Mouse (Mus musculus) myocyte (in vitro differentiated cells): ENCODE results near the gene Cwc22. TPM values are rescaled to one million over a fixed set of nuclear protein-coding genes. Genes with fewer than 3 reads are reported as not detected.

ENCODE experiments used
- H3K27me3 ChIP-seq: one replicate; pipeline ENCODE4 v1.6.1; 2011; ENCODE audit not compliant: control insufficient read depth, insufficient read depth, insufficient read length
- H3K36me3 ChIP-seq: one replicate; pipeline ENCODE4 v1.6.1; 2011; ENCODE audit not compliant: control insufficient read depth, insufficient read depth
- H3K4me2 ChIP-seq: one replicate; pipeline ENCODE4 v1.6.1; 2011; ENCODE audit warnings: low read depth, control low read depth
- H3K4me3 ChIP-seq: one replicate; pipeline ENCODE4 v1.5.1; 2011; ENCODE audit warnings: mild to moderate bottlenecking, control low read depth, moderate library complexity
- H3K79me2 ChIP-seq: one replicate; pipeline ENCODE4 v1.6.1; 2011; ENCODE audit not compliant: control insufficient read depth, insufficient read depth
- H3ac ChIP-seq: one replicate; pipeline ENCODE4 v1.6.1; 2011; ENCODE audit not compliant: control insufficient read depth, insufficient read length
- CEBPB ChIP-seq: IDR thresholded peaks from 2 replicates; pipeline ENCODE4 v1.6.1; 2011; ENCODE audit warnings: mild to moderate bottlenecking, moderate library complexity; ENCODE audit not compliant: poor library complexity, insufficient read depth, severe bottlenecking
- E2F4 ChIP-seq: IDR thresholded peaks from one replicate; pipeline ENCODE4 v1.6.1; 2011; ENCODE audit warnings: mild to moderate bottlenecking, control low read depth, moderate library complexity; ENCODE audit not compliant: insufficient read depth
- MAX ChIP-seq: IDR thresholded peaks from one replicate; pipeline ENCODE4 v1.6.1; 2011; ENCODE audit warnings: low read depth, mild to moderate bottlenecking, control low read depth
- MYOD1 ChIP-seq, 3 experiments: IDR thresholded peaks; one replicate each; pipeline ENCODE4 v1.6.1; 2011; ENCODE audit warnings: control low read depth in 2 of 3, low read depth in 2 of 3, mild to moderate bottlenecking in 2 of 3, moderate library complexity in 1 of 3; ENCODE audit not compliant: insufficient read length in 2 of 3, control insufficient read depth in 1 of 3
- MYOG ChIP-seq, 3 experiments: IDR thresholded peaks; one replicate each; pipeline ENCODE4 v1.6.1; 2011; ENCODE audit warnings: control low read depth in 2 of 3, low read depth in 2 of 3, mild to moderate bottlenecking in 2 of 3; ENCODE audit not compliant: insufficient read length in 2 of 3, control insufficient read depth in 1 of 3, insufficient read depth in 1 of 3
- POLR2A ChIP-seq: IDR thresholded peaks from one replicate; pipeline ENCODE4 v1.6.1; 2011; ENCODE audit warnings: low read depth, mild to moderate bottlenecking, control low read depth, moderate library complexity; ENCODE audit not compliant: insufficient read length
- POLR2AphosphoS2 ChIP-seq: IDR thresholded peaks from one replicate; pipeline ENCODE4 v1.6.1; 2011; ENCODE audit warnings: low read depth, control low read depth; ENCODE audit not compliant: insufficient read length
- REST ChIP-seq: IDR thresholded peaks from one replicate; pipeline ENCODE4 v1.6.1; 2011; ENCODE audit warnings: mild to moderate bottlenecking, control low read depth, moderate library complexity; ENCODE audit not compliant: insufficient read depth, insufficient read length
- SRF ChIP-seq: IDR thresholded peaks from one replicate; pipeline ENCODE4 v1.6.1; 2011; ENCODE audit warnings: low read depth; ENCODE audit not compliant: control insufficient read depth, insufficient read length
- TCF12 ChIP-seq: IDR thresholded peaks from one replicate; pipeline ENCODE4 v1.6.1; 2011; ENCODE audit warnings: mild to moderate bottlenecking, control low read depth; ENCODE audit not compliant: poor library complexity, insufficient read depth, severe bottlenecking
- TCF3 ChIP-seq: IDR thresholded peaks from one replicate; pipeline ENCODE4 v1.6.1; 2011; ENCODE audit warnings: low read depth, control low read depth; ENCODE audit not compliant: insufficient read length
- USF1 ChIP-seq: IDR thresholded peaks from one replicate; pipeline ENCODE4 v1.6.1; 2011; ENCODE audit warnings: low read depth, mild to moderate bottlenecking, control low read depth, moderate library complexity
- polyA plus RNA-seq: library from polyadenylated mRNA; unstranded; fragments of >200 nt; fragmentation: generic; extraction: Trizol; gene quantifications from one replicate; pipeline ENCODE4 v1.2.1, GENCODE M21; 2012; ENCODE audit warnings: missing spikeins

Gene Cwc22
- polyA plus RNA-seq, 1 experiment = 8.3 TPM

GRCm38 (mm10) chr2:77974986-77975385, 28.8 kb upstream of the Cwc22 start:
- TF ChIP-seq REST = no peak
- no peak for TF ChIP-seq CEBPB
- TF ChIP-seq E2F4 = no peak
- Histone ChIP-seq H3K36me3 (no peaks in the 10 kb centered on the region), H3K27me3 (no peaks in the 10 kb centered on the region), H3K4me3 (no peak overlapping the region), H3K4me2 (no peak overlapping the region), H3ac (no peak overlapping the region), H3K79me2 (no peaks in the 10 kb centered on the region)

GRCm38 (mm10) chr2:77974366-77974765, 28.2 kb upstream of the Cwc22 start:
- no peak overlapping the region for H3ac ChIP-seq
- no peaks in the 10 kb centered on the region for H3K36me3 ChIP-seq
- H3K27me3 ChIP-seq = no peaks in the 10 kb centered on the region
- H3K4me3 ChIP-seq = no peak overlapping the region
- TF ChIP-seq E2F4 (no peak), MYOD1 (IDR thresholded peaks at IDR 0.05; ENCODE audit: control insufficient read depth in 1 of 3, insufficient read length in 2 of 3, low read depth in 2 of 3) (no peak), USF1 (no peak), TCF12 (no peak), POLR2A (no peak), CEBPB (no peak), MAX (no peak)
- H3K4me2 ChIP-seq = no peak overlapping the region
- H3K79me2 ChIP-seq = no peaks in the 10 kb centered on the region

- Histone ChIP-seq H3K4me2 (no peak overlapping the region), H3K36me3 (no peaks in the 10 kb centered on the region), H3K4me3 (no peak overlapping the region), H3K79me2 (no peaks in the 10 kb centered on the region), H3K27me3 (no peaks in the 10 kb centered on the region), H3ac (no peak overlapping the region)
- TF ChIP-seq CEBPB = no peak
- no peak for TF ChIP-seq MYOD1 (IDR thresholded peaks at IDR 0.05; ENCODE audit: control insufficient read depth in 1 of 3, insufficient read length in 2 of 3, low read depth in 2 of 3)
- TF ChIP-seq REST = no peak
- no peak for TF ChIP-seq POLR2A
- TF ChIP-seq SRF = no peak
- no peak for TF ChIP-seq POLR2AphosphoS2
Measured at GRCm38 (mm10) chr2:77973296-77973695, 27.1 kb upstream of the Cwc22 start.

GRCm38 (mm10) chr2:77972541-77972940, 26.4 kb upstream of the Cwc22 start:
- no peak overlapping the region for H3ac ChIP-seq
- TF ChIP-seq TCF3 = no peak
- TF ChIP-seq CEBPB = no peak
- TF ChIP-seq POLR2A = no peak
- TF ChIP-seq POLR2AphosphoS2 = no peak
- no peak for TF ChIP-seq USF1
- no peak for TF ChIP-seq TCF12
- no peak for TF ChIP-seq REST
- TF ChIP-seq E2F4 = no peak
- no peak for TF ChIP-seq SRF
- no peak for TF ChIP-seq MYOG (IDR thresholded peaks at IDR 0.05; ENCODE audit: control insufficient read depth in 1 of 3, insufficient read depth in 1 of 3, insufficient read length in 2 of 3, low read depth in 2 of 3)
- no peak for TF ChIP-seq MYOD1 (IDR thresholded peaks at IDR 0.05; ENCODE audit: control insufficient read depth in 1 of 3, insufficient read length in 2 of 3, low read depth in 2 of 3)
- TF ChIP-seq MAX = no peak
- no peaks in the 10 kb centered on the region for H3K36me3 ChIP-seq
- no peak overlapping the region for H3K4me2 ChIP-seq
- H3K79me2 ChIP-seq = no peaks in the 10 kb centered on the region
- H3K4me3 ChIP-seq = no peak overlapping the region
- H3K27me3 ChIP-seq = no peaks in the 10 kb centered on the region

- no peak for TF ChIP-seq TCF12
- no peak for TF ChIP-seq MAX
- no peak for TF ChIP-seq USF1
- TF ChIP-seq MYOG (IDR thresholded peaks at IDR 0.05; ENCODE audit: control insufficient read depth in 1 of 3, insufficient read depth in 1 of 3, insufficient read length in 2 of 3, low read depth in 2 of 3) = no peak
- TF ChIP-seq POLR2AphosphoS2 = no peak
- no peak for TF ChIP-seq TCF3
- no peak for TF ChIP-seq SRF
- TF ChIP-seq POLR2A = no peak
- no peak for TF ChIP-seq MYOD1 (IDR thresholded peaks at IDR 0.05; ENCODE audit: control insufficient read depth in 1 of 3, insufficient read length in 2 of 3, low read depth in 2 of 3)
- no peak for TF ChIP-seq CEBPB
- no peak for TF ChIP-seq REST
- TF ChIP-seq E2F4 = no peak
- Histone ChIP-seq H3K27me3 (no peaks in the 10 kb centered on the region), H3K4me3 (no peak overlapping the region), H3K36me3 (no peaks in the 10 kb centered on the region), H3K79me2 (no peaks in the 10 kb centered on the region), H3K4me2 (no peak overlapping the region), H3ac (no peak overlapping the region)
Measured at GRCm38 (mm10) chr2:77971871-77972270, 25.7 kb upstream of the Cwc22 start.
